Mouse (Mus musculus): ENCODE results near the gene Babam2.

DNA sequence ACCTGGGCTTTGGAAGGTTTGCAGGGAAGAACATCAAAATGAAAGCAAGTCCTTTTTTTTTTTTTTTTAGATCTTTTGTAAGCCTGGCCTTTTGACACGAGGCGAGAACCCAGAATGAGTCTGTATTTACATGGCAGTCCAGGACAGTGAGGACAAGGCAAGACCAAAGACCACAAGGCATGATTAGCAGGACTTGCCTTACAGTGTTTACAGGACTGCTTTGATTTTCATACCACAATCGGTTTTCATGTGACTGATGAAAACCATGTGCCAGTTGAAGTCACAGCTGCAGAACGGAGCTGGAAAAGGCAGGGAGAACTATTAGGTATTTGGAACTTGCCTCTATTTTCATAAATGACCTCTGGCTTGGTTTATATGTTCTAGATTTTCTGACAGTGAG, 381.5 kb downstream of the Babam2 start:
- no peak for TF ChIP-seq CTCF (IDR thresholded peaks at IDR 0.05; ENCODE audit: low read depth, low read length)
- no peak for TF ChIP-seq GATA1 (IDR thresholded peaks at IDR 0.05; ENCODE audit: borderline replicate concordance, low read length)
- no peak for TF ChIP-seq TAL1 (conservative IDR thresholded peaks at IDR 0.05; ENCODE audit: low read depth, low read length)
- no peak for TF ChIP-seq POLR2AphosphoS5 (IDR thresholded peaks at IDR 0.05; ENCODE audit: insufficient replicate concordance, low read depth, low read length)
- no peak for TF ChIP-seq GATA2 (IDR thresholded peaks at IDR 0.05; ENCODE audit: borderline replicate concordance, low read depth, low read length)
